Mouse (Mus musculus) layer of hippocampus, adult 11-12 months (tissue): Measurements from ENCODE around the gene Etv5.

Experiments used
- DNase-seq: peaks from one replicate; pipeline ENCODE4 v3.0.0; 2022; ENCODE audit warnings: low spot score

Gene Etv5

GRCm38 (mm10) chr16:22439499-22440177, at the start of gene Etv5:
Gene Etv5, minus strand, starts transcription at chr16:22439719.
- peak; percentile 100 for DNase-seq

DNA sequence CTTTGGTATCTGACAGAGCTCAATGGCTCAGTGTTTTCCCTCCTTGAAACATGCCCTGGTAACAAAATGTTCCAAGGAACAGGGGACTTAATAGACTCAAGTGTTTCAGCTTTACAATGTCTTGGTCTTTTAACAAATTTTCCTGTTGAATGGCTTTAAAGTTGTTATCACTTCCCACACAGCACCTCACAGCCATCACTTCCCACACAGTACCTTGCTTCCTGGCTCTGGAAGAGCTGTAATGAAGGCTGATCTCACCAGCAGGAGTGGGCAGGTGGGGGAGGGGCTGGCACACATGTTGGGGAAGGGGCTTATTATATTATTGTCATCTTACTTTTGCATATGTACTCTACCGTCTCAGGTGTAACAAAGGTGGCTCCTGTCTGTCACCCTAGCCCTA, 44.4 kb upstream of the Etv5 start:
- no peak for DNase-seq

DNA sequence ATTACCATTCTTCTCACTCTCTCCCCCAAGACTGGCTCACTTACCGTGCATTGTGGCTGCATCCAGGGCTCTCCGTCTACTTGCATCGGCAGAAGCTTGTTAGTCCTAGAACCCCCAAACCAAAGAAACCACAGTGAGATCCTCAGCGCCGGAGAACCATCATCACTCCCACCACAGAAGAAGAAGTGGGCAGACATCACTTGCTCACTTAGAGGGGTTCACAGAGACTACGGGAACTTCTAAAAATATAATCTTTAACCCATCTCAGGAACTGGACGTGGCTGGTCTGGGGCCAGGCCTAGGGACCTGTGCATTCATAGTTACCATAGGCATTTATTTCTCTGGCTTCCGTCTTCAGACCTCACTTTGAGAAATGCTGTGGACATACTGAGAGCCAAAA, 39.8 kb upstream of the Etv5 start:
- no peak for DNase-seq

GRCm38 (mm10) chr16:22471728-22472127, 32.2 kb upstream of the Etv5 start:
- DNase-seq: no peak

DNA sequence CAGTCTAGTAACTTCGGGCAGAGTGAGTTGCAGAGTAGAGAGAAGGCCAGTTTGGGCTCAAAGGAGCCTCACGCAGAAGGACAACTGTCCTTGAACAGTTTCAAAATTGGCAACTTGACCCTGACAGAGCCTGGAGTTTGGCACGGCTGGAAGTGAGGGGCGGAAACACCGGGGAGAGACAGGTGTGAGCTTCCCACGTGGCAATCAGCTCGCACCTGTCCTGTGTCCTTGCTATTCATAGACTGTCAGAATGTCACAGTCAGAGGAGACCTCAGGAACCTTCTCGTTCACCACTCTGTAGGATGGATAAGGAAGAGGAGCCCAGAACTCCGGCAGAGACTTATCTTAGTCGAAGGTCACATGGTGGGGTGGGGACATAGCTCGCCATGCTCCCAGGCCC, 29.9 kb upstream of the Etv5 start:
- no peak for DNase-seq

DNA sequence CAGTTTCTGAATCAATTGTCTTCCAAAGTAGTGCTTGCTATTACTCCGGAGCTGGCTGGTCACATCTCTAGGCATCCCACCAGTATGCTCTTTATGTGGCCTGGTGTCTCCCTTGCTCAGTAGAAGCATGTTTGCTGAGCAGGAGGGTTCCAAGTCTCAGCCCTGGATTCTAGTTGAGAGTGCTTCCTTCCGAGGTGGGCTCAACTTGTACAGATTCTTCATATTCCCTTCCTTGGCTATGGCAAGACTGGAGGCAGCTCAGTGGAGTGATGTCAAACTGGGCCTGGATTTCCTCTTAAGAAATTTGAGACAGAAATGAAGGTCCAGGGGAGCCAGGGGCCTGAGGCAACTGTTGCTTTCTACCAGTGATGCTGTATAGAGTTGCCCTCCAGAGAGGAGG, 27.6 kb upstream of the Etv5 start:
- no peak for DNase-seq

GRCm38 (mm10) chr16:22466381-22466780, 26.9 kb upstream of the Etv5 start:
- no peak for DNase-seq

DNA sequence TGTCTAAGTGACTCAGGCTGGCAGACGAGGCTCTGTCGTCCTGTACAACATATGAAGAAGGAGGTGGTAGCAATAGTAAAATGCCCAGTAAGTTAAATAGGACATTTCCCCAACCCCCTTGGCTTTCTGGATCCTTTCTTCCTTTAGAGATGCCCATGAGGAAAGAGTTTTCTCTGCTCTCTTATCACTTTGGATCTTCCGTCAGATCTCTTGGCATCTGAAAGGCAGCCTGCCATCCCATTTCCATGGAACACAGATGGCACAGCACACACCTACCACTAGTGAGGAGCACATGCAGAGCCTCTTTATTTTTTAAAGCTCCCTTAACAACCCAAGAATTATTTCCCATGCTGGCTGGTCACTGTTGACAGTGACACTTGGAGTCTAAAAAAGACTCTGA, 22.7 kb upstream of the Etv5 start:
- DNase-seq: no peak

GRCm38 (mm10) chr16:22461728-22462127, 22.2 kb upstream of the Etv5 start:
- DNase-seq: no peak

GRCm38 (mm10) chr16:22460960-22461359, 21.4 kb upstream of the Etv5 start:
- no peak for DNase-seq

DNA sequence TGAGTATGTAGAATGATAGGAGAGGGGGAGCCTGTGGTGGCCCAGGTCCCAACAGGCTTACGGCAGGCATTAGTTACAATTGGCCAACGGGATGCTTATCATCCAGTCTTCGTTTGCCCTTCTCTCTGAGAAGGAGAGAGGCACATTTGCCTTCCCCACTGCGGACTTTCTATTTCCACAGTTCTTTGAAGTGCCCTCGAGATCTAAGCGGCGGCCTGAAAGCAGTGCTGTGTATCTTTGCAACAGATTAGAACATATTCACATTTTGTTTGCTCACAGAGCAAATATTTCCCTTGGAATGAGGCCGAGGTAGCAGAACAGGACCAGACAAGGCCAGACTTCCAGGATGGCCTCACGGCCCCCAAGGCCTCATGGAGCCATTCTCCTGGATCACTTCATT, 12.6 kb upstream of the Etv5 start:
- no peak for DNase-seq

DNA sequence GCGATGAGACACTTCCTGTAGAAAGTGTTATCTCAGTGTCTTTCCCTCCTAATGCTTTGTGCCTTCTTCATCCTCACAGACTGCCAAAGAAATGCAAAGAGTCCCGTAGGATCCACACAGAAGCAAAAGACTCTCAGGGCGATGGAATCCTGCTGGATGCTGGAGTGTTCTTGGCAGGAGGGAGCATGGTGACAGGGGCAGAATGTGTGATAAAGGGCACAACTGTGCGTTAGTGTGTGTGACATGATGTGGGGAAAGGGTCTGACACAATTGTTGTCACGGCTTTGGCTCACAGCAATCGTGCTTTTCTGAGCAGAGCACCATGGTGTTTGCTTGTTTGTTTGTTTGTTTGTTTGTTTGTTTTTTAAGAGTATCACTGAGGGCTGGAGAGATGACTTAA, 8.6 kb upstream of the Etv5 start:
- DNase-seq: no peak

- DNase-seq: peak; percentile 59
Measured at GRCm38 (mm10) chr16:22444786-22445185, 5.3 kb upstream of the Etv5 start.

GRCm38 (mm10) chr16:22442202-22442601, 2.7 kb upstream of the Etv5 start:
- DNase-seq: no peak

- no peak for DNase-seq
Measured at GRCm38 (mm10) chr16:22441317-22441716, 1.8 kb upstream of the Etv5 start.

GRCm38 (mm10) chr16:22440269-22440668, 750 bp upstream of the Etv5 start:
- peak; percentile 63 for DNase-seq

- DNase-seq: peak; percentile 71
Measured at GRCm38 (mm10) chr16:22438441-22439373, 812 bp downstream of the Etv5 start.

- no peak for DNase-seq
Measured at GRCm38 (mm10) chr16:22436106-22436505, 3.4 kb downstream of the Etv5 start.

DNA sequence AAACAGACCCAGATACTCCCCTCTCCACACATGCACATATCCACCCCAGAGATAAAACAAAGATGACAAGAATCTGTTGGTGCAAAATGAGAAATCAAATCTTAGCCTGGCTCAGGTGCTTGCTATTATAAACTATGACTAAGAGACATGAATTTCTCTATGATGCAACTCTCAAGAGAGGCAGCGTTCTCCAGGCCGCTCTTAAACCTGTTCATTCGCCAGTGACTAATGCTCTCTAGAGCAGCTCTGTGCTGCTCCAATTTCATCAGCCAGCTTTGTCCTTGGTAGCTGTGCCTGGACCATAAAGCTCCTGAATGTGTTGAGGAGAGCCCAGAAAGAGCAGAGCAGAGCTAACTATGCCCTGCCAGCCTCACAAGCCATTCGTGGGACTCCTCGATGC, 5.0 kb downstream of the Etv5 start:
- DNase-seq: no peak

GRCm38 (mm10) chr16:22433944-22434343, 5.6 kb downstream of the Etv5 start:
- no peak for DNase-seq

- no peak for DNase-seq
Measured at GRCm38 (mm10) chr16:22431773-22432172, 7.7 kb downstream of the Etv5 start.

- DNase-seq: no peak
Measured at GRCm38 (mm10) chr16:22431335-22431734, 8.2 kb downstream of the Etv5 start.

DNA sequence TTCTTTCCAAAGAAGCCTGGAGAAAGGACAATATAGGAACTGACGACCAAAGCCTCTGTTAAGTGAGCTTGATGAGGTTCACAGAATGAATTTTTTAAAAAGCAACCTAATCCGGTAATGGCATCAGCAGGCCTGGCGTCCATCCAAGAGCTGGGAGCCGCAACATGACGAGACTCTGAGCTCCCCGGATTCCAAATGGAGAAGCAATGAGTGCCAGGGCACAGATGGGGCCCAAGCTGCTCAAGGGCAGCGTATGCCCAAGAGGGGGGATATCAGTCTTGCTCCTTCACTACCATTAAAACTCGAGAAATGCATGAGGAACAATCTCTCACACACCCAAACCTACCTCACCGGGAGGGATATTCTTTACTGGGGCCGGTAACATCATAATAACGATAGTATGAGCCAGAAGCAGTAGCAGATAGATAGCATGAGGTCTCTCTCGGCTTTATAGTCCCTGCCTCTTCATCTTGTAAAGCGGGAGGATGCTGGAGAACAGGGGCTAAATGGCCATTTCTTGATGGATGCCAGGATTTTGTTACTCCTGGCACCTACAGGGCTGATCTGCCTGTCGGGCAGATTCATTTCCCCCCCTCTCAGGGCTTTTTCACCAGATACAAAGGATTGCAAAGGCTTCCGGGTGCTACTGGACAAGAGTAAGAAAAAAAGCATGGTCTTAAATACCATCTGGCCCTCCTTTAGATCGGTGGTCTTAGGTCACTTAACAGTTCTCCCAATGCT, 9.1 kb downstream of the Etv5 start:
- DNase-seq: peak; percentile 84
